Mouse (Mus musculus) regulatory T cell (primary cell): Measurements from ENCODE around the gene Dock1.

Experiments used
- in situ Hi-C: fragments of 300-600 bp; cut with MboI, MseI; formaldehyde crosslinking; loops from one replicate; pipeline ENCODE4 v1.15.1; 2025; ENCODE audit warnings: high pct_unique_total_duplicates

The Dock1 gene

GRCm38 (mm10) chr7:135053186-135053715, 382.8 kb downstream of the Dock1 start:
- in situ Hi-C loops, result no loop called here

- in situ Hi-C loops, result no loop called here
Observed at GRCm38 (mm10) chr7:135054664-135055063, 384.2 kb downstream of the Dock1 start.

GRCm38 (mm10) chr7:135059071-135059470, 388.6 kb downstream of the Dock1 start:
- in situ Hi-C loops, result no loop called here

GRCm38 (mm10) chr7:135059562-135059961, 389.1 kb downstream of the Dock1 start:
- in situ Hi-C loops, result no loop called here

GRCm38 (mm10) chr7:135063886-135064285, 393.4 kb downstream of the Dock1 start:
- in situ Hi-C loops, result no loop called here

- in situ Hi-C loops, result no loop called here
Observed at GRCm38 (mm10) chr7:135065301-135065700, 394.8 kb downstream of the Dock1 start.

GRCm38 (mm10) chr7:135068887-135069286, 398.4 kb downstream of the Dock1 start:
- in situ Hi-C loops, result no loop called here

GRCm38 (mm10) chr7:135076904-135077303, 406.4 kb downstream of the Dock1 start:
- in situ Hi-C loops, result no loop called here

GRCm38 (mm10) chr7:135077340-135077739, 406.9 kb downstream of the Dock1 start:
- in situ Hi-C loops, result no loop called here

- in situ Hi-C loops, result no loop called here
Observed at GRCm38 (mm10) chr7:135077806-135078205, 407.4 kb downstream of the Dock1 start.

- in situ Hi-C loops, result no loop called here
Observed at GRCm38 (mm10) chr7:135083421-135083820, 413.0 kb downstream of the Dock1 start.

GRCm38 (mm10) chr7:135084069-135084468, 413.6 kb downstream of the Dock1 start:
- in situ Hi-C loops, result no loop called here

GRCm38 (mm10) chr7:135086556-135086955, 416.1 kb downstream of the Dock1 start:
- in situ Hi-C loops, result no loop called here

GRCm38 (mm10) chr7:135089626-135090025, 419.2 kb downstream of the Dock1 start:
- in situ Hi-C loops, result no loop called here

GRCm38 (mm10) chr7:135093851-135094250, 423.4 kb downstream of the Dock1 start:
- in situ Hi-C loops, result no loop called here

- in situ Hi-C loops, result no loop called here
Observed at GRCm38 (mm10) chr7:135101921-135102320, 431.5 kb downstream of the Dock1 start.

GRCm38 (mm10) chr7:135106536-135106935, 436.1 kb downstream of the Dock1 start:
- in situ Hi-C loops, result no loop called here

- in situ Hi-C loops, result no loop called here
Observed at GRCm38 (mm10) chr7:135110307-135110706, 439.9 kb downstream of the Dock1 start.

GRCm38 (mm10) chr7:135125296-135126065, 455.0 kb downstream of the Dock1 start:
- in situ Hi-C loops, result no loop called here

GRCm38 (mm10) chr7:135132461-135132860, 462.0 kb downstream of the Dock1 start:
- in situ Hi-C loops, result no loop called here

GRCm38 (mm10) chr7:135134619-135135018, 464.2 kb downstream of the Dock1 start:
- in situ Hi-C loops, result no loop called here

GRCm38 (mm10) chr7:135139153-135139612, 468.7 kb downstream of the Dock1 start:
- in situ Hi-C loops, result no loop called here

- in situ Hi-C loops, result no loop called here
Observed at GRCm38 (mm10) chr7:135144731-135145130, 474.3 kb downstream of the Dock1 start.
